Mouse (Mus musculus) cerebellum, postnatal 14 days (tissue): ENCODE measurements at regions not wholly inside any gene's neighbourhood (a gene's known extent, or its start where the extent isn't known, plus 50 kb on each side); places are given as distances from the start of the nearest gene placed in this dataset.

Experiments used
- DNase-seq, 2 experiments: peaks; one replicate each; pipeline ENCODE4 v3.0.0; 2021; ENCODE audit warnings: mixed read lengths in 2 of 2

DNA sequence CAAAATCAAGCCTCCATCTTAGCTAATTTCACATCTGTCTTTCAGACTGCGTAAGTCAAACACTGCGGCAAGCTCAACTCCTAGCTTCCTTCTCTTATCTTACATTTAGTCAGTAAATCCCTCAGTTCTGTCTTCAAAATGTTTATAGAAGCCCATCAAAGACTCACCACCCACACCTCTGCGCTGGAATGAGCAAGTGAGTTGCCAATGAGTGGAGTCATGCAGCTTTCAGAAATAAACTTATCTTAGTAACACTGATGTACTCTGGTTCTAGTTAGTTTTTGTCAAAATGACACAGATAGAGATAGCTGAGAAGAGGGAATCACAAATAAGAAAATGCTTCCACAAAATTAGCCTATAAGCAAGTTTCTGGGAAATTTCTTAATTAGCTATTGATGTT, 280.7 kb upstream of the Prkd1 start:
- DNase-seq = no peak

GRCm38 (mm10) chr12:50926234-50926633, 277.3 kb upstream of the Prkd1 start:
- DNase-seq = no peak

- DNase-seq = no peak
Measured at GRCm38 (mm10) chr12:50921739-50922138, 272.8 kb upstream of the Prkd1 start.

DNA sequence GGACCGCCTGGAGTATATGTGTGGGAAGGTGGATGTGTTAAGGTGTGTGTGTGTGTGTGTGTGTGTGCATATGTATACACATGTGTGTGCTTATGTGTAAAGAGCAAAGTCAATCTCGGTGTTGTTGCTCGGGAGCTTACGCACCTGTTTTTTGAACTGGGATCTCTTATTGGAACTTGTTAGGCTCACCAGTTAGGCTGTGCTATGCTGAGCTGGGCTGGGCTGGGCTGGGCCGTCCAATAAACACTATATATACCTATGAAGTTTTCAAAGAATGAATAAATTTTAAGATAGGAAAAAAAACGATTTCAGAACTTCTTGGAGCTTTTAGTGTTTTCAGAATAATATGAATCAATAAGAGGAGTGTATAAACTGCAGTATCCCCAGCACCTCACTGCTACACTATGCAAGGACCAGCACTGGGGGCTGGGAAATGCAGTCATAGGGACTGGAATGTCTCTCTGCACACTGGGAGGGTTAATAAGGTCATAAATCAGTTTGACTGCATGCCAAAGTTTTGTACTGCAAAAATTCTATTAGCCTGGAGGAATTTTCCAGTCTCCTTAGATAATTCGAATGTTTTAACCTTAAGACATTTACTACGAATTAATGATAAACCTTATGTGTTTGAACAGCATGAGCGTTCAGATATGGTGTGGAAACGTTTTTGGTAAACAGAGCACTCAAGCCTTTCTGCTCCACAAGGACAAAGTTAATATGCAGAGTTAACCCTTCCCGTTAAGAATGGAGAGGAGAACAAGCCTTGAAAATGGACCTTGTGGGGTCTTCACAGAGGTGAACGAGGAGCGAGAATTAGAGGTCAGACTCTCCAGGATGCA, 250.9 kb upstream of the Prkd1 start:
- no peak for DNase-seq

- no peak for DNase-seq
Measured at GRCm38 (mm10) chr12:50897606-50898166, 248.8 kb upstream of the Prkd1 start.

DNA sequence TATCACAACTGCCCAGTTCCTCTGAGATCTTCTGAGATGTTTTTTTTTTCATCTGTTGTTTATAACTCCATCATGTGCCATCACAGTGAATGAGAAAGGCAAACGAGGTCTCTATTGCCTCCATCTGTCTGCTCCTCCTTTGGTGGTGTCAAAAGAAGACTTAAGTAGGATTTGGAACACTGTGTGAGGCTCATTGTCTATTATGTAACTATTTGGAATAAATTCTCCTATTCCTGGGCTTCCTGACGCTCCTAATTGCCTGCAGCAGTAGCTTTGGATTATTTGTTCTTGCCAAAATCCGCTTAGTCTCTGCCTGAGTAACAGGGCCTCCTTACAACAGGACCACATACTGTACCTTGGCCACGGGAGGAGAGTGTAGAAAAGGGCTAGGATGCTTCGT, 244.7 kb upstream of the Prkd1 start:
- DNase-seq = peak in 1 of 2 experiments; percentile 3

DNA sequence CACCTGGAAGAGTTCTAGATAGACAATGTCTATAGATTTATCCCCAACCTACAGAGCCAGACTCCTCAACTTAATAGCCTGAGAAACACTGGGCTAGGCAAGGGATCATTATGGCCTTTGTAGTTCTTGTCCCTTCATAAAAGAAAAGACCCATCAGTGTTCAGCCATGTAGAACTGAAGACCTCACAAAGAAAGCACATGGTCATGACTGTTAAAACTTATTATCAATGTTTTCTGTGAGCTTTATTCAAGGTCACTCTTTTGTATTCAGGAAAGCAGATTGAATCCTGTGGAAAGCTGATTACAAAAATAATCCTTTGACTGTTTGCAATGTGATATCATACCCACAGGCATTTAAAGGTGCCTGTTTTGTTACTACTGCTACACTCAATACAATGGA, 226.9 kb upstream of the Prkd1 start:
- no peak for DNase-seq

DNA sequence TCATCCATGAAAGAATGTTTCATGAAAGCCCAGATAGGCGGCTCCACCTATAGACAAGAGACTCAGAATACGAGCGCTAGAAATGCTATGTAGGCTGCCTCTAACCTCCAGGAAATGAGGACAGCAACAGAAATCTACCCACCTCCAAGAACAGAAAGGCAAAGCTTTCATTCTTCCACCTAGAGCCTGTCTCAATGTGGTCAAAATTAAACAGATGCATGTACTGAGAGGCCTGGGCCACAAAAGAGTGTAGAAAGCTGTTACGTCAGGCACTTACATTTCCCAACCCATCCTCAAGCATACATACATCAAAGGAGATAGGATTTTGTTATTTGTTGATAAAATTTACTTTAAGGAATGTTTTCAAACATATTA, 225.1 kb upstream of the Prkd1 start:
- DNase-seq = no peak

DNA sequence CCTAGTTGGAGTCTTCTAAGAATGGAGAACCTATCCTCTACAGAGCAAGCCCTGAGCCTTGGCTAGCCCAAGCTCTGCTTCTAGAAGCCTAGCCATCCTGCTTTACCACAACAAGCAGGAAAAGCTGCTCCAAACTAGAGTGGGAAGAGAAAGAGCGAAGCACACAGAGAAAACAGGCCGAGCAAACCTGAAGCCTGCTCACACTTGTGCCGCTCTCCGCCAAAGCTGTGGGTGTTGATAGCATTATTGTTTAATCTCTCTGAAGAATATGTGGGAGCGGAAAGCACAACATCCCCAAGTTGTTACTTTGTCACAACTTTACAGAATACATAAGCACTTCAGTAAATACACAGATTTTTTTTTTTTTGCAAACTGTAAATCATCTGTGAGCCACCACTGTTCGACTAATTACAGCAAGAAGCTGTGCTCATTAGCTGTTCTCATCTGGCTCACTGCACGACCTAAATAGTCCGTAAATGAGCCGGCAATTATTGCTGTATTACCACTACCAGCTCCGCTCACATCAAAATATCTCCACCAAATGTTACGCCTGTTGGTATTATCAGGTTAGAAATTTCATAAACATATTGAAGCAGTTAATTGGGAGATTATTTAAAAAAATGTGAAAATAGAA, 224.6 kb upstream of the Prkd1 start:
- no peak for DNase-seq

DNA sequence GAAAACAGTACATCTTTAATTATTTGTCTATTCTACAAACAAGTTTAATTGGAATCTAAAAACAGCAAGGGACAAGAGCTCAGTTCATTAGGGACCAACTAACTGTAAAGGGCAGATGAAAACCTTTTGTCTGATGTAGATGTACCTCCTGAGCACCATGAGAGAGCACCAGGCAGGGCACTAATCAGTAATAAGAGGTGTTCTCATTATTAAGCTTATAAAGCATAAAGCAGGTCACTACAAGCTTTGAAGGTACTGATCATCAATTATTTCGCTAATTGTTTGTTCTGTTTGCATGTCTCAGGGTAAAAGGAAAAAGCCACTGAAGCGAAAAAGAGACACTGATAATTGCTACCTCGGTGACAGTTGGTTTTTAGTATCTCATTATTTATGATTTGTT, 202.7 kb upstream of the Prkd1 start:
- no peak for DNase-seq

DNA sequence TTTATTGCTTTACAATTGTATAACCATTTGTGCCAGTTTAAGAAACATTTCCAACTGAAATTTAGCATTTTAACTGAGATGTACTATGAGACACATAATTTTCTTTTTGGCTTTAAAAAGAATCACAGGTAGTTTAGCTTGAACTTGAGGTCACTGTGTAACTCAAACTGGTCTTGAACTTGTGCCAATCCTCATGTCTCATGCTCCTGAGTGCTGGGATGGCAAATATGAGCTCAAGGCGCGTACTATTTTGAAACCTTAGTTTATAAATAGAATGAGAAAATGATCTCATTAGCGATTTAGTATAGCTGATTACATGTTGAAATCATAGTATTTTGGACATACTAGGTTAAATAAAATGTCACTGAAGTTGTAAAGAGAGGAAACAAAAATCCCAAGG, 199.1 kb upstream of the Prkd1 start:
- DNase-seq = no peak

- no peak for DNase-seq
Measured at GRCm38 (mm10) chr12:50842744-50843143, 193.8 kb upstream of the Prkd1 start.

DNA sequence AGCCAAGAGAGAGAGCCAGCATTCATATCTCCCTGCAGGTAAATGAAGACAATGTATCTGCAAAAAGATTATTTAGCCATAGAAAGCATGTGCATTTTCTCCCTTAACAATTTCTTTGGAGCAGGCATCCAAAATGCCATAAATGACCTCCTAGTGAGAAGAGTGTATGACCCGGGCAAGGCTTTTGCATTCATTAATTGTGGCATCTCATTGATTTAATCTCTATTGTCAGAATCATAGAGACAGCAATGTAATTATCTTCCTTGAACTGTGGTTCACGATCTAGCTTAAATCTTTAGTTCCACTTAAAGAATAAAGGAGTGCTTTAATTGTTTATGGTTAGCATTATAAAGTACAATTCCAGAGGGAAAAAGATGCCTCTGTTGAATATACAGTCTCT, 190.5 kb upstream of the Prkd1 start:
- no peak for DNase-seq

DNA sequence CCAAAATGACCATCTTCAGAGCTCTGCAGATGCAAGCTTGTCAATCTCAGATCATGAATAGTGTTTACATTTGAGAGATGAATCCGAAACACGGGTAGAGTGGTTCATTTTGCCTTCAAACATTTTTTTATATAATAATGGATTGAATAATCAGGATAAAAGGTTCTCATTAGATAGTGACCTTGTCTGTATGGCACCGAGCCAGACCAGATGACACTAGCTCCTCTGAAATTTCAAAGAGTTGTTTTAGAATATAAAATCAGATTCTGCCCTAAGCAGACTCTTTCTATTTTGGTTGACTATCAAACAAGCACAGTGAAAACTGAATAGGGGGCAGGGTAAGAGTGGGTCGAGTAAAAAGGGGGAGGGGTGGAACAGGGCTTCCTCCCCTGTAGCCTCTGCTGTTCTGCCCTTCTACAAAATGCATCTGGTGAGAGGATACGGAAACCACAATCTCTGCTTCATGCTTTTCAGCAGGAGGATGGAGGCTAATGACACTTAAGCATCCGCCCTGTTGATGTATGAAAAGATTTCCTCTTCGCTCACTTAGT, 159.9 kb upstream of the Prkd1 start:
- peak; percentile 3 to 9 for DNase-seq

GRCm38 (mm10) chr12:50804391-50804790, 155.5 kb upstream of the Prkd1 start:
- DNase-seq = no peak

- DNase-seq = no peak
Measured at GRCm38 (mm10) chr12:50765156-50765940, 116.5 kb upstream of the Prkd1 start.

- no peak for DNase-seq
Measured at GRCm38 (mm10) chr12:50764457-50764856, 115.6 kb upstream of the Prkd1 start.

GRCm38 (mm10) chr12:50734135-50734534, 85.2 kb upstream of the Prkd1 start:
- no peak for DNase-seq

DNA sequence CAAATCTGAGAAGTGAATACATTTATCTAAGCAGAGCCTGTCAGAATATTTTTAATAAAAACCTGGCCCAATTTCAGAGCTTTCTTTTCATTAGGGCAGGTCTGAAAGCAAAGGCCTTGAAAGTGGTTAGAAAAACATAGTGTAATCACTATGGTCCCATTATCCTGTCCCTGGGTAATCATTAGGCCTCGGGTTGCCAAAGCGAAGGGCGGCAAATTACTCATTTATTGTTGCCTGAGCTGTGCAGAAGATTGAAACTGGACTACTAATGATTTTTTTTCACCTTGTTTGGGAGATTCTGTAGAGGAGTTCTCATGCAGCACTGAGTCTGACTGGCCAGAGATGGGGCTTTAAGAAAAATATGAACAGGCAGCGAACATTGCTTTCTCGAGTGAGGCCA, 63.7 kb upstream of the Prkd1 start:
- DNase-seq = no peak

DNA sequence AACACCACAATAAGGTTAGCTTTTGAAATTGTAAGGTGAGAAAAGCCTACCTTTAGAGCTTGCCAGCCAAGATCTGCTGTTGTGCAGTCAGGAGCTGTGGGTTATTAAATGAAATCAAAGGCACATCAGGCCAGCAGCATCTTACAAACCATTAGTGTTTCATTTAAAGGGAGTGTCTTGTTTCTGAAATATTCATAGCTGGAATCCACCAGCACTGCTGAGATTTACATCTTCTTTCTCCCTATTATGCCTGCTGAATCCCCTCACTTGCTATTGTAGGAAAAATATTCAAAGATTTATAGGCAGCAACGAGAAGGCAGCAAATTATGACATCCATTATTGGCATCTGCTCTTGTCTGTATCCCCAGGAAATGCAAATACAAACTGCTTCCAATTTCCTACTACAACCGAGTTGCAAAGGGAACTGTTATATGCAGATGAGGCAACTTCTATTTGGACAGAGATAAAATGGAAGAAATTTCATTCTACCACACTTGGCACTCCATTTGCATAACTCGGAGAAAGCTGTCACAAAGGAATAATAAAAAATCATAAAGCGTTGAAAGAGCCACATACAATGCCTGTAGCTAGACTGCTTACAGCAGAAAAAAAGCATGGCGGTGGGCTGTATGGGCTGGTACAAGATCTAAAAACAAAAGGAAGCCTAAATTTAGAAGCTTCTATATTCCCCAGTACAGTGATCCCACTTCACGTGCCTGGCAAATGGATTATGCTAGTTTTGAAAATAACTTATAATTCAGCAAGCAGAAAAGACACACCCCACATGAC, 60.3 kb upstream of the Prkd1 start:
- no peak for DNase-seq

GRCm38 (mm10) chr12:50698613-50699442, 49.9 kb upstream of the Prkd1 start:
- DNase-seq = no peak
